13 mouse cellular contexts compared by ENCODE assay signal in genomic region chr11:76530168-76530935, GRCm38 (mm10).
DNase-seq lines count a peak whose midpoint lies in the region; ATAC-seq and TF ChIP-seq lines count a peak whose summit lies in the region.
"Had no signal": no experiment of that assay in that cellular context is flagged by ENCODE, and none has a peak within 500 bp of the region (broad histone marks: within the 10 kb centered on the region; RNA-seq: fewer than 3 reads in every experiment).

No protein-coding gene starts in this region.

- H3K9ac ChIP-seq in hindbrain, embryonic 16.5 days (ENCODE audit: low read depth, low read length) = no peak overlapping the region
- H3K9ac ChIP-seq in ES-Bruce4 (ENCODE audit: low read depth, poor library complexity, severe bottlenecking) = no peak overlapping the region
- no peak overlapping the region for H3K9ac ChIP-seq in midbrain, embryonic 13.5 days (replicated peaks)
- H3K9ac ChIP-seq in kidney, embryonic 14.5 days (ENCODE audit: low read depth, low read length) = no peak overlapping the region

- no peaks in the 10 kb centered on the region for H3K27me3 ChIP-seq in hindbrain, embryonic 16.5 days (replicated peaks; ENCODE audit: control insufficient read depth, insufficient read depth, low read length)
- H3K27me3 ChIP-seq in hindbrain, embryonic 10.5 days (ENCODE audit: insufficient read depth, poor library complexity, severe bottlenecking) = no peaks in the 10 kb centered on the region
- H3K27me3 ChIP-seq in ES-Bruce4 (ENCODE audit: control insufficient read depth, insufficient read depth, low read length, poor library complexity, severe bottlenecking) = no peaks in the 10 kb centered on the region
- H3K27me3 ChIP-seq in midbrain, embryonic 13.5 days = no peaks in the 10 kb centered on the region
- no peaks in the 10 kb centered on the region for H3K27me3 ChIP-seq in kidney, embryonic 14.5 days (ENCODE audit: control insufficient read depth, insufficient read depth, low read length)
- H3K27me3 ChIP-seq: midbrain, embryonic 12.5 days had no signal

- TF ChIP-seq EP300 in ES-Bruce4 (IDR thresholded peaks at IDR 0.05; ENCODE audit: insufficient read depth, low read depth, low read length) = no peak

- H3K9me3 ChIP-seq in hindbrain, embryonic 16.5 days (ENCODE audit: control insufficient read depth, low read length) = no peaks in the 10 kb centered on the region
- no peaks in the 10 kb centered on the region for H3K9me3 ChIP-seq in hindbrain, embryonic 10.5 days
- no peaks in the 10 kb centered on the region for H3K9me3 ChIP-seq in ES-Bruce4 (replicated peaks; ENCODE audit: control insufficient read depth, insufficient read depth, low read length, poor library complexity, severe bottlenecking)
- H3K9me3 ChIP-seq in midbrain, embryonic 13.5 days = no peaks in the 10 kb centered on the region
- H3K9me3 ChIP-seq in kidney, embryonic 14.5 days (ENCODE audit: control insufficient read depth, low read length) = no peaks in the 10 kb centered on the region
- H3K9me3 ChIP-seq: midbrain, embryonic 12.5 days had no signal

- ATAC-seq in hindbrain, embryonic 16.5 days = no peak
- peak; percentile 11; the same call in 1 of the 2 replicates for ATAC-seq in midbrain, embryonic 13.5 days
- ATAC-seq in kidney, embryonic 14.5 days (ENCODE audit: low FRiP score, low TSS enrichment) = no peak

- no peak for TF ChIP-seq CTCF in ES-Bruce4 (IDR thresholded peaks at IDR 0.05; ENCODE audit: low read depth, low read length)
- TF ChIP-seq CTCF in brain, embryonic 14.5 days (IDR thresholded peaks at IDR 0.05; ENCODE audit: borderline replicate concordance, extremely low read depth, insufficient read depth, insufficient read length) = no peak

- 59% methylated on average over 15 of the region's 15 CpGs for WGBS in hindbrain, embryonic 16.5 days
- WGBS in hindbrain, embryonic 10.5 days = 83% methylated on average over 15 of the region's 15 CpGs
- 82% methylated on average over 15 of the region's 15 CpGs for WGBS in midbrain, embryonic 13.5 days
- 85% methylated on average over 15 of the region's 15 CpGs for WGBS in kidney, embryonic 14.5 days

- peak overlapping the region; percentile 45; the same call in 1 of the 2 replicates for H3K27ac ChIP-seq in hindbrain, embryonic 16.5 days (ENCODE audit: low read depth, low read length)
- H3K27ac ChIP-seq in hindbrain, embryonic 10.5 days = no peak overlapping the region
- H3K27ac ChIP-seq in ES-Bruce4 (ENCODE audit: insufficient read depth, low read length) = 0 out of 2 replicates have a peak overlapping the region, but pooled peaks have one; percentile 2
- peak overlapping the region; percentile 26; the same call in 1 of the 2 replicates for H3K27ac ChIP-seq in midbrain, embryonic 13.5 days
- no peak overlapping the region for H3K27ac ChIP-seq in kidney, embryonic 14.5 days (ENCODE audit: low read depth, low read length)

- no peak overlapping the region for H3K4me2 ChIP-seq in hindbrain, embryonic 16.5 days (ENCODE audit: low read length)
- H3K4me2 ChIP-seq in midbrain, embryonic 13.5 days (replicated peaks) = no peak overlapping the region
- no peak overlapping the region for H3K4me2 ChIP-seq in kidney, embryonic 14.5 days (replicated peaks; ENCODE audit: low read depth, low read length)
- H3K4me2 ChIP-seq: liver, embryonic 11.5 days; midbrain, embryonic 12.5 days had no signal

- H3K4me3 ChIP-seq in hindbrain, embryonic 16.5 days (ENCODE audit: low read length) = no peak overlapping the region
- H3K4me3 ChIP-seq in hindbrain, embryonic 10.5 days = no peak overlapping the region
- no peak overlapping the region for H3K4me3 ChIP-seq in ES-Bruce4 (ENCODE audit: low read depth, low read length)
- no peak overlapping the region for H3K4me3 ChIP-seq in midbrain, embryonic 13.5 days (replicated peaks)
- no peak overlapping the region for H3K4me3 ChIP-seq in kidney, embryonic 14.5 days (ENCODE audit: low read length)
- H3K4me3 ChIP-seq: erythroblast, embryonic 14.5 days; gastrocnemius, adult 2 months; midbrain, embryonic 12.5 days had no signal

- TF ChIP-seq POLR2A in ES-Bruce4 (IDR thresholded peaks at IDR 0.05; ENCODE audit: insufficient read depth, low read length) = no peak
- TF ChIP-seq POLR2A in brain, embryonic 14.5 days (IDR thresholded peaks at IDR 0.05; ENCODE audit: borderline replicate concordance, extremely low read depth, insufficient read depth, insufficient read length, poor library complexity, severe bottlenecking) = no peak

- DNase-seq in hindbrain, embryonic 10.5 days (ENCODE audit: low spot score) = no peak
- DNase-seq in brain, embryonic 14.5 days (ENCODE audit: low read depth) = peak; percentile 40
- DNase-seq in lung, postnatal 14 days = no peak
- DNase-seq: cerebellum, adult 18-20 months; embryo, embryonic 11 days had no signal

- peaks cover 29% of the 10 kb centered on the region for H3K4me1 ChIP-seq in hindbrain, embryonic 16.5 days (ENCODE audit: control insufficient read depth, insufficient read depth, low read depth, low read length)
- H3K4me1 ChIP-seq in hindbrain, embryonic 10.5 days (replicated peaks) = peaks cover 33% of the 10 kb centered on the region
- peaks cover 11% of the 10 kb centered on the region for H3K4me1 ChIP-seq in ES-Bruce4 (ENCODE audit: control insufficient read depth, insufficient read depth, low read length)
- peaks cover 24% of the 10 kb centered on the region for H3K4me1 ChIP-seq in midbrain, embryonic 13.5 days (replicated peaks)
- peaks cover 7% of the 10 kb centered on the region; the same call in 1 of the 2 replicates for H3K4me1 ChIP-seq in kidney, embryonic 14.5 days (ENCODE audit: control insufficient read depth, insufficient read depth, low read length)

- no peaks in the 10 kb centered on the region for H3K36me3 ChIP-seq in hindbrain, embryonic 16.5 days (ENCODE audit: control insufficient read depth, insufficient read depth, low read length)
- no peaks in the 10 kb centered on the region for H3K36me3 ChIP-seq in hindbrain, embryonic 10.5 days
- H3K36me3 ChIP-seq in ES-Bruce4 (ENCODE audit: control insufficient read depth, insufficient read depth, low read length, poor library complexity, severe bottlenecking) = no peaks in the 10 kb centered on the region
- H3K36me3 ChIP-seq in midbrain, embryonic 13.5 days = 0 out of 2 replicates have a peak, but pooled peaks cover 4% of the 10 kb centered on the region
- H3K36me3 ChIP-seq in kidney, embryonic 14.5 days (ENCODE audit: control insufficient read depth, insufficient read depth, low read length) = no peaks in the 10 kb centered on the region; the same call in 1 of the 2 replicates

Comparison
In these comparisons a context has a peak if more than half of its experiments do, and no peak if none do; other contexts are left out.
1. H3K27ac ChIP-seq: peak in hindbrain, embryonic 16.5 days (single experiment), ES-Bruce4 (single experiment) and midbrain, embryonic 13.5 days (single experiment); none in hindbrain, embryonic 10.5 days (single experiment) and kidney, embryonic 14.5 days (single experiment).